Mouse (Mus musculus) gastrocnemius, postnatal 10 days (tissue): ENCODE results near the gene Hist1h2ap. TPM values are rescaled to one million over a fixed set of nuclear protein-coding genes. Genes with fewer than 3 reads are reported as not detected.
"Not testable (repeated sequence)": the region's sequence is repeated elsewhere in the genome, so short reads cannot be mapped to it uniquely, and the experiment has no call there.

ENCODE experiments used
- DNase-seq: peaks from one replicate; pipeline ENCODE4 v3.0.0; 2021; ENCODE audit warnings: mixed read lengths
- microRNA-seq, 2 experiments: library from miRNA; unstranded; fragments of <30 nt; microRNA quantifications; one replicate each; pipeline ENCODE4 v1.2.0; 2021
- total RNA-seq, 2 experiments: library from RNA; stranded (reverse); gene quantifications; 2 replicates each; pipeline ENCODE4 v1.2.3; 2021

The Hist1h2ap gene
- total RNA-seq, 2 experiments from 2014 or later, result 86.5 to 153 TPM

DNA sequence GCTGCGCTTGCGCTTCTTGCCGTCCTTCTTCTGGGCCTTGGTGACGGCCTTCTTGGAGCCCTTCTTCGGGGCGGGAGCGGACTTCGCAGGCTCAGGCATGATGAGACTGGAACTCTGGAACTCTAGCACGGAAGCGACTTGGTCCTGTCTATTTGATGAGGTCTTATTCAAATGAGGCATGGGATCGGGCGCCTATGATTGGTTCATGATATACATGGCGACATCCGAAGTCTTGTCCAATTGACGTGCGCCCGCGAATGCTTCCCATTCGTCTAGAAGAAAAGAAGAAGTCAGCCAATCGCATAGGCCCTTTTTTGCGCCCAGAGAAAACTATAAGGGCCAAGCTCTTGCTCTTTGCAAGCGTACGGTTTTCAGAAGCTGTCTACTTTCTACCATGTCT lies 23.2 kb downstream of the Hist1h2ap start, which contains the start of the genes Hist1h2bq and Hist1h2ao:
Gene Hist1h2bq (minus strand): TSS at position 125 of the 400 bp plus-strand sequence.
Gene Hist1h2ao (plus strand): TSS at position 393 of the 400 bp plus-strand sequence.
- DNase-seq, result not testable (repeated sequence)

- DNase-seq, result not testable (repeated sequence)
These were observed 30.2 kb downstream of the Hist1h2ap start for GRCm38 (mm10) chr13:21803058-21803457.

DNA sequence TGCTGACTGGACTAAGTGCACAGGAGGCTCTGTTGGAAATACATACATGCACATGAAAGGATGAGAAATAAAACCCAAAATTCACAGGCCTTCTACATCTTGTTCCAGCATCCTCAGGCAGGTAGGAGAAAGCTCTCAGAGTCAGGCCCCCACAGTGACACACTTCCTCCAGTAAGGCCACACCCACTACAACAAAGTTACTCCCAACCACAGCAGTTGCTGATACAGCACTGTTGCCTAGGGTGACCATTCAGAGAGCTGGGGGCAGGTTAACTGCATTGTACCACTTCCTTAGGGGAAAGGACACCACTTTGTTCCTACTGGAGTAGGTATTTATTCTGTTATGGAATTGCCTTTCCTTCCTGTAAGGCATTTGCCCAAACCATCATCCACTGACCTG lies 36.1 kb downstream of the Hist1h2ap start:
- not testable (repeated sequence) for DNase-seq

DNA sequence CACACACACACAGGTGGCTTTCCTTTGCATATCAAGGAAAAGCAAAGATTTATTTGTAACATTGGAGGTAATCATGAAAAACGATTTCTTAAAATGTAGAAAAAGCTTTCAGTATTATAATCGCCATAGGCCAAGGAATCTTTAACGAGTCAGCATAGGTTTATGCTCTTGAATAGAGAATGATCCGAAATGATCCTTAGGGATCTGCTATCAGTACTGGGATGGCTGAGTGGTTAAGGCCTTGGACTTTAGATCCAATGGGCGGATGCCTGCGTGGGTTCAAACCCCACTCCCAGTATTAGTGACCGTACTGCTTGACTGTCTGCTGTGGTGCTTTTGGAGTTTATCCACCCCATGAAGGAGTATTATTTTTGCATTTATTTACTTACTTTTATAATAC lies 37.7 kb downstream of the Hist1h2ap start:
- DNase-seq, result no peak

DNA sequence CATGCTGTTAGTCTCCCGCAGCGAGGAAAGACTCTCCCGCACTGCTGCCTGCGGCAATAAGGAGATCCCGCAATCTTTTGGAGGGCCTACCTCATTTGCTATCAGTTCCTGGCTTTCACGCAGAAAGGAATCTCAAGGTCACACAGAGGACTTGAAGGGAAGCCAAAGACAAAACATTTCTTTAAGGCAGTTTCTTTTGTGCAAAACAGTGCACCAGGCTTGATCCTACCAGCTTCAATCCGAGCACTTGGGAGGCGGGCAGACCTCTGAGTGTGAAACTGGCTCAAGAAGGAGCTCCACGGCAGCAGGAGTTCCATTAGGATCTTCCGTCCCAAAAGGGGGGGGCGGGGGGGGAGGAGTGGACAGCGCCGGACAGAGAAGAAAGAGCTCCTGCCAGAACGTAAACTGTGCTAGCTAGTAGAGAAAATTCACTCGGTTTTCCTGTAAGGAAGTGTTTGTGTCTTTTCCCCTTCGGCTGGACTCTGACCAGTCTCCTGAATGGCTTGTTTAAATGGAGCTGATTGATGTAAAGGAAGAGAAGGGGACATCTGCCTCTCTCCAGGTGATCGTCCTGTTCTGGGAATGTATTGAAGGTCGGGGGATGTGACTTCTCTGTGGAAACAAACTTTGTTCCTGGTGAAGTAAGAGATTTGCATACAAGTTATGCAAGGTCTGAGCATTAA lies 42.6 kb downstream of the Hist1h2ap start:
- no peak for DNase-seq

DNA sequence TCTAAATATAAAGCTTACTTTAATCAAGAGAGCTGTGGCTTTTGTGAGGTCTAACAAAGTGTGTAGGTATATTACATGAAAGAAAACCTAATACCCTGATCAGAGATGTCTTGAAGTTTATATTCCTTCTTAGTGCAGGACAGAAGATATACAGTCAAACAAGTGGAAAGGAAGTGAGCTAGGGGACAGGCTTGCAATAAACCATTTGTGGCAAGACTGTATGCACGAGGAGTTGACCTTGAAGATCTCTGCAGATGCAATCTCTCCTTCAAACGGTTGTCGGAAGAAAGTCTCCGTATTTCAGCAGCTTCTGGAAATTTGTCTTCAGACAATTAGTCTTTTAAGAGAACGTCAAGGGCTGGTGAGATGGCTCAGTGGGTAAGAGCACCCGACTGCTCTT lies 43.4 kb downstream of the Hist1h2ap start:
- no peak for DNase-seq

DNA sequence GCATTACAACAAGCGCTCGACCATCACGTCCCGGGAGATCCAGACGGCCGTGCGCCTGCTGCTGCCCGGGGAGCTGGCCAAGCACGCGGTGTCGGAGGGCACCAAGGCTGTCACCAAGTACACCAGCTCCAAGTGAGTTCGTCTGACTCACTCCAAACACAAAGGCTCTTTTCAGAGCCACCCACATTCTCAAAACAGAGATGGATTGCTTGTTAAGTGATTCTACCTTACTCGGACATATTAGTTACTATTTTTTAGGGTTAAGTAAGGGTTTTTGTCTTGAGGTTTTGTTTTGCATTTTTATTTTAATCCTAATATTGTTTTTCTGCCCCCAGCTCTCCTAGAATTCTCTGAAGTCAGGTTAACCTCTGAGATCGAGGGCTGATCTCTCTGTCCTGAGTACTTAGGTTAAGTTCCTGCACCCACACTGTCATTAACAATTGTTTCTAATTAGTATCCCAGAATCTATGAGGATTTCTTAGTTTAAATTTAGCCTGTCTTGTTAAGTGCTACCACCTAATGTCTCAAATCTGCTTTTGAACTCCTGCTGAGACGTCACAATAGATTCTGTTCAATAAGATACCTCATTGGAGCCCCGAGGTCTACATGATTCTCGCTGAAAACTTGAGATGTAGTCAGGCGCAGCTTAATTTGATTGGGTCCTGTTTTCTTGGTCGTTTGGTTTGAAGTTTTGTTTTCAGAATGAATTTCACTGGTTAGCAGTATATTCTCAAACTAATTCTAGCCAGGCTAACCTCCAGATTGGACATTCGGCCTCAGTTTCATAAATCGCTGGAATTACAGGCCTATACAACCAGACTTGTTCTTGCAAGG lies 45.3 kb downstream of the Hist1h2ap start:
- no peak for DNase-seq

DNA sequence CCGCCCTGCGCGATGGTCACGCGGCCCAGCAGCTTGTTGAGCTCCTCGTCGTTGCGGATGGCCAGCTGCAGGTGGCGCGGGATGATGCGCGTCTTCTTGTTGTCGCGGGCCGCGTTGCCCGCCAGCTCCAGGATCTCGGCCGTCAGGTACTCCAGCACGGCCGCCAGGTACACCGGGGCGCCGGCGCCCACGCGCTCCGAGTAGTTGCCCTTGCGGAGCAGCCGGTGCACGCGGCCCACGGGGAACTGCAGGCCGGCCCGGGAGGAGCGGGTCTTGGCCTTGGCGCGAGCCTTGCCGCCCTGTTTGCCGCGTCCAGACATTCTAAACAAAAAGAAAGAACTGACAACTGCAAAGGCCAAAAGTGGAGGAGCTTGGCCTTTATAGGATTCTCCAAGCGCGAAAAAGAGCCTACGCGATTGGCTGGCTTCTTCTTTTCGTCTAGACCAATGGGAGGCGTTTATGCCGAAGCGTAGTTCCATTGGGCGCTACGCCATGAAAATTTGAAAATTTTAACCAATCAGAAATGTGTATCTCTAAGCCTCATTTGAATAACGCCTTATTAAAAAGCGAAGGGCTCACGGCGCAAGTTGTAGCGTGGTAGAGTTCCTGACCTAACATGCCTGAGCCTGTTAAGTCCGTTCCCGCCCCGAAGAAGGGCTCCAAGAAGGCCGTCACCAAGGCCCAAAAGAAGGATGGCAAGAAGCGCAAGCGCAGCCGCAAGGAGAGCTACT lies 46.2 kb downstream of the Hist1h2ap start, which contains the start of the genes Hist1h2an and Hist1h2bp:
Gene Hist1h2an (minus strand): TSS at position 320 of the 731 bp plus-strand sequence.
Gene Hist1h2bp (plus strand): TSS at position 563 of the 731 bp plus-strand sequence.
- DNase-seq, result peak; percentile 69

GRCm38 (mm10) chr13:21786189-21786898 lies 47.0 kb downstream of the Hist1h2ap start:
- no peak for DNase-seq

GRCm38 (mm10) chr13:21784311-21784710 lies 49.0 kb downstream of the Hist1h2ap start:
- DNase-seq, result no peak

GRCm38 (mm10) chr13:21783734-21784161 lies 49.6 kb downstream of the Hist1h2ap start:
- no peak for DNase-seq

DNA sequence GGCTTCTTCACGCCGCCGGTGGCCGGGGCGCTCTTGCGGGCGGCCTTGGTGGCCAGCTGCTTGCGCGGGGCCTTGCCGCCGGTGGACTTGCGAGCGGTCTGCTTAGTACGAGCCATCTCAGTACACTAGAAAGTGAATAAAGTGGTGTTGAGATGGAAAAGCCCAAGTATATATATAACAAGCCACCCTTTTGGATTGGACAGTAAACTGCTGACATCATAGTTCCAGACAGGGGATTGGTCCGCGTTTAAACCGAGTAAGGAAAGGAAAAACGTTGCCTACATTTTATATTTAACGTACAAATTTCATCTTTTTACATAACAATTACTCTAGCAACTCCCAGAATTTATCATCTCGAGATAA lies 50.1 kb downstream of the Hist1h2ap start, which contains the start of gene Hist1h3i:
Gene Hist1h3i (minus strand): TSS at position 116 of the 363 bp plus-strand sequence.
- peak; percentile 8 for DNase-seq

Small RNAs within 50 kb of the gene (microRNA-seq; reads per million reads assigned to microRNA genes)
- gene Gm19658 (0 reads per million in 2 experiments), gene Gm44346 (0 reads per million in 2 experiments), gene Gm44466 (0 reads per million in 2 experiments)

Other genes with a start within 250 kb of the Hist1h2ap start
- gene Olfr1362, start 219.5 kb downstream of the Hist1h2ap start, total RNA-seq, result not detected
- not detected for gene Olfr11, start 191.0 kb downstream of the Hist1h2ap start, total RNA-seq
- not detected for gene Olfr1361, start 170.1 kb downstream of the Hist1h2ap start, total RNA-seq
- gene Olfr1360, start 156.1 kb downstream of the Hist1h2ap start, total RNA-seq, result not detected
- not detected for gene Olfr1359, start 135.4 kb downstream of the Hist1h2ap start, total RNA-seq
- gene Hist1h2bl, start 117.4 kb downstream of the Hist1h2ap start, total RNA-seq, result 100 to 1,000 TPM; 184 to 186 TPM
- 100 to 1,000 TPM; 125 TPM for gene Hist1h2ai, start 117.1 kb downstream of the Hist1h2ap start, total RNA-seq
- 100 to 1,000 TPM; 240 to 265 TPM for gene Hist1h3h, start 115.8 kb downstream of the Hist1h2ap start, total RNA-seq
- gene Hist1h2bm, start 111.5 kb downstream of the Hist1h2ap start, total RNA-seq, result 10 to 100 TPM; 50.7 to 68.7 TPM
- 10 to 100 TPM; 32.2 to 32.7 TPM for gene Hist1h4j, start 98.4 kb downstream of the Hist1h2ap start, total RNA-seq
- 100 to 1,000 TPM; 439 to 508 TPM for gene Hist1h4k, start 83.0 kb downstream of the Hist1h2ap start, total RNA-seq
- 10 to 100 TPM; 71.7 to 78.9 TPM for gene Hist1h2ak, start 79.7 kb downstream of the Hist1h2ap start, total RNA-seq
- gene Hist1h2bn, start 79.4 kb downstream of the Hist1h2ap start, total RNA-seq, result 100 to 1,000 TPM in 1 of 2 experiments, 10 to 100 TPM in 1; 94.7 to 110 TPM
- 100 to 1,000 TPM; 122 to 129 TPM for gene Hist1h1b, start 52.9 kb downstream of the Hist1h2ap start, total RNA-seq
- gene Hist1h3i, start 50.1 kb downstream of the Hist1h2ap start, total RNA-seq, result 100 to 1,000 TPM; 199 to 235 TPM
- gene Hist1h2an, start 46.3 kb downstream of the Hist1h2ap start, total RNA-seq, result 10 to 100 TPM; 37.8 to 38.8 TPM
- 10 to 100 TPM; 78.8 to 79.4 TPM for gene Hist1h2bp, start 46.0 kb downstream of the Hist1h2ap start, total RNA-seq
- 100 to 1,000 TPM; 140 to 150 TPM for gene Hist1h2bq, start 23.3 kb downstream of the Hist1h2ap start, total RNA-seq
- gene Hist1h2ao, start 23.0 kb downstream of the Hist1h2ap start, total RNA-seq, result 100 to 1,000 TPM; 240 to 250 TPM
- gene Hist1h4m, start 21.8 kb downstream of the Hist1h2ap start, total RNA-seq, result 100 to 1,000 TPM; 345 to 353 TPM
- gene Hist1h4n, start 1.3 kb downstream of the Hist1h2ap start, total RNA-seq, result 10 to 100 TPM; 17.9 to 46.6 TPM
- 100 to 1,000 TPM; 139 to 146 TPM for gene Hist1h2br, start 236 bp upstream of the Hist1h2ap start, total RNA-seq
- gene Zfp184, start 111.6 kb upstream of the Hist1h2ap start, total RNA-seq, result 1 to 10 TPM in 1 of 2 experiments, under 1 TPM in 1; 0.73 to 1.2 TPM
- gene Pom121l2, start 147.7 kb upstream of the Hist1h2ap start, total RNA-seq, result not detected
- gene Prss16, start 176.2 kb upstream of the Hist1h2ap start, total RNA-seq, result not detected
- 100 to 1,000 TPM; 171 to 199 TPM for gene Hist1h2ah, start 202.1 kb upstream of the Hist1h2ap start, total RNA-seq
- 100 to 1,000 TPM; 209 to 249 TPM for gene Hist1h2bk, start 202.4 kb upstream of the Hist1h2ap start, total RNA-seq
- 10 to 100 TPM; 77.9 to 89.2 TPM for gene Hist1h4i, start 207.9 kb upstream of the Hist1h2ap start, total RNA-seq
- gene Hist1h2ag, start 209.4 kb upstream of the Hist1h2ap start, total RNA-seq, result 100 to 1,000 TPM; 133 to 135 TPM
- 100 to 1,000 TPM; 117 to 122 TPM for gene Hist1h2bj, start 209.7 kb upstream of the Hist1h2ap start, total RNA-seq